Mouse (Mus musculus): ENCODE measurements around the gene B4galt5. TPM values are rescaled to one million over a fixed set of nuclear protein-coding genes. Genes with fewer than 3 reads are reported as not detected.

B4galt5 gene
- polyA plus RNA-seq, 1 experiment from 2014 or later = 31.5 TPM

DNA sequence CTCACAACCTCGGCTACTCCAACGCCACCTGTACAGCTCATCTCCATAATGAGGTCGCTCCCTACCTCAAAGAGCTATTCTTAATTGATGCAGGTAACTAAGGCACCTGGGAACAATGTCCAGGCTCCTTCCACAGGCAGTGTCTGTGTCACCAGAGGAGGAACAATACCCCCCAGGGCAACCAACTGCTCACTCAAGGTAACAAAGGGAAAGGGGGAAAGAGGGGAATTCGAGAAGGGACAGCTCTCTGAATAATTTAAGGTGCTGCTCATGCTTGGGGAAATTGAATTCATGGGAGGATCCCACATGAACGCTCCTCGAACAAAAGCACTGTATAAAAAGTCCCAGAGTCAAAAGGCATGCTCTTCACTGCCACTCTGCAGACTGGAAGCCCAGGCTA, 6.1 kb downstream of the B4galt5 start:
- Histone ChIP-seq H3K9ac (replicated peaks; ENCODE audit: low read depth, low read length) (no peak overlapping the region), H3K4me1 (ENCODE audit: control insufficient read depth, insufficient read depth, low read length) (peaks cover 4% of the 10 kb centered on the region; the same call in 1 of the 2 replicates), H3K27me3 (ENCODE audit: control insufficient read depth, insufficient read depth, low read length) (no peaks in the 10 kb centered on the region), H3K27ac (ENCODE audit: low read depth, low read length) (no peak overlapping the region), H3K36me3 (ENCODE audit: control insufficient read depth, insufficient read depth, low read length) (no peaks in the 10 kb centered on the region), H3K4me2 (ENCODE audit: low read depth, low read length) (no peak overlapping the region), H3K9me3 (ENCODE audit: control insufficient read depth, low read length) (no peaks in the 10 kb centered on the region), H3K4me3 (ENCODE audit: low read depth, low read length) (no peak overlapping the region)
- 51% methylated on average over 6 of the region's 6 CpGs for WGBS
- no peak for ATAC-seq (ENCODE audit: low read depth)

DNA sequence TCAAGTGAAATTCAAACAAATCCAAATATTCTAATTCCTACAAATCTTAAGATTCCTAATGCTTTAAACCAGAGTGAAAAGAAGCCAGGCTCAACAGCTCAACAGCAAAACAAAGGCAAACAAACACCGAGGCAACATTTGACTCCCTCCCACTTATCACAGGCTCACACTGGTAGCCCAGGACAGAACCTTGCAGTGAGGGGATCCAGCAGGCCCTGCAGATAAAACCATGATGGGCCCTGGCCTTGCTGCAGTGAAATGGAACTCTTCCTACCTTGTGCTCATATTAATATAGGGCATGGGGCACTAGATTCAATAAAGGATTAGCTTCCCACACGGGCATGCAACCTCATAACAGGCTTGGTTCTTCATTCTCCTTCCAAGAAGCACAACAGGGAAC, 11.4 kb downstream of the B4galt5 start:
- H3K9ac ChIP-seq (replicated peaks; ENCODE audit: low read depth, low read length) = no peak overlapping the region
- ATAC-seq (ENCODE audit: low read depth) = no peak
- peaks cover 18% of the 10 kb centered on the region; the same call in 1 of the 2 replicates for H3K4me1 ChIP-seq (ENCODE audit: control insufficient read depth, insufficient read depth, low read length)
- no peak overlapping the region for H3K4me2 ChIP-seq (ENCODE audit: low read depth, low read length)
- H3K27me3 ChIP-seq (ENCODE audit: control insufficient read depth, insufficient read depth, low read length) = no peaks in the 10 kb centered on the region
- WGBS = 78% methylated on average over 2 of the region's 2 CpGs
- H3K36me3 ChIP-seq (ENCODE audit: control insufficient read depth, insufficient read depth, low read length) = no peaks in the 10 kb centered on the region
- no peak overlapping the region for H3K4me3 ChIP-seq (ENCODE audit: low read depth, low read length)
- no peak overlapping the region for H3K27ac ChIP-seq (ENCODE audit: low read depth, low read length)
- H3K9me3 ChIP-seq (ENCODE audit: control insufficient read depth, low read length) = no peaks in the 10 kb centered on the region

DNA sequence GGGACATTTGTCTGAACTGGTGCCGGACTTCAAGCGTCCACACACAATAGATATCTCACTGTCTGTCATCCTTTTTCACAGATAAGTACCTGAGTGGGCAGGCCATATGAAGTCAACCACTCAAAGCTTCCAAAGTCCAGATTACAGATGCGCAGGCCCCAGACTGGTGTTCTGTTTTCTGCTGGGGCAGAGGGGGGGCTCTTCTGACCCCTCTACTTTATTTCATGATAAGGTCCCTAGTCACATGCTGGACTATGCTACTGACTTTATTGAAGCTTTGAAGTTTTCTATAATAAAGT, 11.8 kb downstream of the B4galt5 start:
- 63% methylated on average over 3 of the region's 3 CpGs for WGBS
- ATAC-seq (ENCODE audit: low read depth) = no peak
- H3K4me3 ChIP-seq (ENCODE audit: low read depth, low read length) = no peak overlapping the region
- H3K4me2 ChIP-seq (ENCODE audit: low read depth, low read length) = no peak overlapping the region
- no peaks in the 10 kb centered on the region for H3K9me3 ChIP-seq (ENCODE audit: control insufficient read depth, low read length)
- H3K9ac ChIP-seq (replicated peaks; ENCODE audit: low read depth, low read length) = no peak overlapping the region
- peaks cover 20% of the 10 kb centered on the region; the same call in 1 of the 2 replicates for H3K4me1 ChIP-seq (ENCODE audit: control insufficient read depth, insufficient read depth, low read length)
- H3K27me3 ChIP-seq (ENCODE audit: control insufficient read depth, insufficient read depth, low read length) = no peaks in the 10 kb centered on the region
- no peak overlapping the region for H3K27ac ChIP-seq (ENCODE audit: low read depth, low read length)
- H3K36me3 ChIP-seq (ENCODE audit: control insufficient read depth, insufficient read depth, low read length) = no peaks in the 10 kb centered on the region

DNA sequence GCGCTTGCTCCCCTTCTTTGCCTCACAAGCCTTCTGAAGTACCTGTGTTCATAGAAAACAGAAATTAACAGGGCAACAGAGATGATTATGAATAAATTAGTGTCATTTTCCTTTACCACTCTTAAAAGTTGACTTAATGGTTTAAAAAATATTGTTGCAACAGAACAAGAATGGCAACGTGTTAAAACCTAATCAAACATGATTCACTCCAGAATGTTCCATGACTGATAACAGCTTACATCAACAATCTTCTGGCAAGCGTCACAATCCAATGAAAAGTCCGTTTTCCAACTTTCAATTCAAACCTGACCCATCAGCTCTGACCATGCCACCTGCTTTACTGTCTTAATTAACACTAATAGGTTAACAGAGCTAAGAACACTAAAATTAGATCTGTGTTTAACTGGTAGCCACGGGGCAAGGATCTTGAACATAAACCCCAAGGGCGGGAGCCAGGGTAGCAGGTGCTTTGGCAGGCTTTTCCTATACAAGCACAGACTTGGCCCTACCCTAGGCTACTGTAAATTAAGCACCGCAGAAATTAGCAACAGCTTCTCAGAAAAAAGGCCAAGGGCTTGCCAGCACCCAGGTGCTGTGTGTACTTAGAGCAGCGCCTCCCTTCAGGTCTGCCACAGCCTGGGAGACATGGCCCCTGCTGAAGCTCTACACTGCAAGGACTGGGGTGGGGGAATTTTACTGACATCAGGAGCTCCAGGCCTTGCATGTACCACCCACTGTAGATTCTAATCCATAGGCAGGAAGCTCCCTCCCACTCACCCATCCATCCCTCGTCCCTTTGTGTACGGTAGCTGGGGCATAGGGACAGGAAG, 12.4 kb downstream of the B4galt5 start:
- WGBS = 59% methylated on average over 10 of the region's 10 CpGs
- no peak overlapping the region for H3K4me3 ChIP-seq (ENCODE audit: low read depth, low read length)
- no peaks in the 10 kb centered on the region for H3K27me3 ChIP-seq (ENCODE audit: control insufficient read depth, insufficient read depth, low read length)
- peaks cover 20% of the 10 kb centered on the region; the same call in 1 of the 2 replicates for H3K4me1 ChIP-seq (ENCODE audit: control insufficient read depth, insufficient read depth, low read length)
- H3K4me2 ChIP-seq (ENCODE audit: low read depth, low read length) = no peak overlapping the region
- ATAC-seq (ENCODE audit: low read depth) = no peak
- no peaks in the 10 kb centered on the region for H3K36me3 ChIP-seq (ENCODE audit: control insufficient read depth, insufficient read depth, low read length)
- peak overlapping the region; percentile 52; the same call in 1 of the 2 replicates for H3K27ac ChIP-seq (ENCODE audit: low read depth, low read length)
- 0 out of 2 replicates have a peak overlapping the region, but pooled peaks have one; percentile 11 for H3K9ac ChIP-seq (replicated peaks; ENCODE audit: low read depth, low read length)
- H3K9me3 ChIP-seq (ENCODE audit: control insufficient read depth, low read length) = no peaks in the 10 kb centered on the region

DNA sequence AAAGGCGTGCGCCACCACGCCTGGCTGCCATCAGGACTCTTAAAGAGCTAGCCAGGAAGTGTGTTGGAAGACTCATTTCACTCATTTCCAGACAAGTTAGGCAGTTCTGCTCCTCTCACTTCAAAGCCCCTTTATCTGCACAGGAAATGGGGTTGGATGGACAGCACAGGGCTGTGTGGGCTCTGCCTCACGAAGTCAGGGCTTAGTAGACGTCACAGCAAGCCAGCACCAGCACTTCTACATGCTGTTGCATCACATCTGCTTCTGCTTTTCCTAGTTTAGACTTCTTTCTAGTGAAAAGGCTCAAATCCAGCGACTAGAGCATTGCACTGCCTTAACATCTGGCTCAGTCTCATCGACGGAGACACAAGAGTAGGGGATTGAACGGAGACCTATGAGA, 13.9 kb downstream of the B4galt5 start:
- 86% methylated on average over 9 of the region's 9 CpGs for WGBS

DNA sequence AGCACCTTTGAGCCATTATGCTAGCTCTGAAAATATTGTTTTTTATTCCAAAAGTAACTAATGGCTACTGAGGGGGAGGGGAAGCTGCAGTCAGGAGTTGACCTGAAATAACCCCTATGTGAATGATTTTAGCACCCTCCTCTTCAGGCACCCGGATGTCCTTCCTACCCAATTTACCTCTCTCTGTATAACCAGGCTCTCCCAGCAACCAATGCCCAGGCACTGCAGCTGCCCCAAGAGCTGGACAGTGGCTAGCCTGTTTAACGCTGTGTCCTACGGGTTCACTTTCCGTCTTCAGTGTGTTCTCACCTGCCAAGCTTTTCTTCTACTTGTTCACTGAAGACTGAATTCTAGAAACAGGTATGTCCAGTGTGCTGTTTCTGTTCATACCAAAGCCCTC, 14.7 kb downstream of the B4galt5 start:
- no peak for ATAC-seq (ENCODE audit: low read depth)
- WGBS = 74% methylated on average over 4 of the region's 4 CpGs
- no peak overlapping the region for H3K27ac ChIP-seq (ENCODE audit: low read depth, low read length)
- no peaks in the 10 kb centered on the region for H3K36me3 ChIP-seq (ENCODE audit: control insufficient read depth, insufficient read depth, low read length)
- H3K4me3 ChIP-seq (ENCODE audit: low read depth, low read length) = no peak overlapping the region
- no peak overlapping the region for H3K4me2 ChIP-seq (ENCODE audit: low read depth, low read length)
- no peaks in the 10 kb centered on the region for H3K9me3 ChIP-seq (ENCODE audit: control insufficient read depth, low read length)
- no peak overlapping the region for H3K9ac ChIP-seq (replicated peaks; ENCODE audit: low read depth, low read length)
- no peaks in the 10 kb centered on the region for H3K27me3 ChIP-seq (ENCODE audit: control insufficient read depth, insufficient read depth, low read length)
- peaks cover 33% of the 10 kb centered on the region for H3K4me1 ChIP-seq (ENCODE audit: control insufficient read depth, insufficient read depth, low read length)

More for the DNA sequence above, 13.9 kb downstream of the B4galt5 start:
- no peak for ATAC-seq (ENCODE audit: low read depth)
- Histone ChIP-seq H3K4me3 (ENCODE audit: low read depth, low read length) (no peak overlapping the region), H3K4me1 (ENCODE audit: control insufficient read depth, insufficient read depth, low read length) (peaks cover 30% of the 10 kb centered on the region), H3K27me3 (ENCODE audit: control insufficient read depth, insufficient read depth, low read length) (no peaks in the 10 kb centered on the region), H3K36me3 (ENCODE audit: control insufficient read depth, insufficient read depth, low read length) (no peaks in the 10 kb centered on the region), H3K9ac (replicated peaks; ENCODE audit: low read depth, low read length) (no peak overlapping the region), H3K9me3 (ENCODE audit: control insufficient read depth, low read length) (no peaks in the 10 kb centered on the region), H3K4me2 (ENCODE audit: low read depth, low read length) (no peak overlapping the region), H3K27ac (ENCODE audit: low read depth, low read length) (no peak overlapping the region)

DNA sequence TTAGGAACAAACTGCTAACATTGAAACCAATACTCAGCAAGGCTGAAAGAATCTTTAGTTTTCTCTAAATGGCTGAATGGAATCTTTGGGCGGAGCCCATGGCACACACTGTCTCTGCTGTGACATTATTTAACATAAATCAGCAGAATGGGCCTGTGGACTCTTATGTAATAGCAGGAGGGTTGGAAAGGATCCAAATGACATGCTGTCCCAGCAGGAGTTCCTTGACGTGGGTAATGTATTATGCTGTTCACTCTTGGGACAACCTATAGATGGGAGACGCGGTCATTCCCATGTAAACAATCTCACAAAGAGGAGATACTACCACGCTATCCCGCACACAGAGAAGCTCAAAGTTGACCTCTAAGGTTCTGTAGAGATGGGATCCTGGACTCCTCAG, 15.5 kb downstream of the B4galt5 start:
- 38% methylated on average over 6 of the region's 6 CpGs for WGBS
- Histone ChIP-seq H3K9ac (replicated peaks; ENCODE audit: low read depth, low read length) (no peak overlapping the region), H3K36me3 (ENCODE audit: control insufficient read depth, insufficient read depth, low read length) (no peaks in the 10 kb centered on the region), H3K4me3 (ENCODE audit: low read depth, low read length) (no peak overlapping the region), H3K4me1 (ENCODE audit: control insufficient read depth, insufficient read depth, low read length) (peaks cover 33% of the 10 kb centered on the region), H3K27me3 (ENCODE audit: control insufficient read depth, insufficient read depth, low read length) (no peaks in the 10 kb centered on the region), H3K9me3 (ENCODE audit: control insufficient read depth, low read length) (no peaks in the 10 kb centered on the region), H3K27ac (ENCODE audit: low read depth, low read length) (no peak overlapping the region), H3K4me2 (ENCODE audit: low read depth, low read length) (no peak overlapping the region)
- no peak for ATAC-seq (ENCODE audit: low read depth)

DNA sequence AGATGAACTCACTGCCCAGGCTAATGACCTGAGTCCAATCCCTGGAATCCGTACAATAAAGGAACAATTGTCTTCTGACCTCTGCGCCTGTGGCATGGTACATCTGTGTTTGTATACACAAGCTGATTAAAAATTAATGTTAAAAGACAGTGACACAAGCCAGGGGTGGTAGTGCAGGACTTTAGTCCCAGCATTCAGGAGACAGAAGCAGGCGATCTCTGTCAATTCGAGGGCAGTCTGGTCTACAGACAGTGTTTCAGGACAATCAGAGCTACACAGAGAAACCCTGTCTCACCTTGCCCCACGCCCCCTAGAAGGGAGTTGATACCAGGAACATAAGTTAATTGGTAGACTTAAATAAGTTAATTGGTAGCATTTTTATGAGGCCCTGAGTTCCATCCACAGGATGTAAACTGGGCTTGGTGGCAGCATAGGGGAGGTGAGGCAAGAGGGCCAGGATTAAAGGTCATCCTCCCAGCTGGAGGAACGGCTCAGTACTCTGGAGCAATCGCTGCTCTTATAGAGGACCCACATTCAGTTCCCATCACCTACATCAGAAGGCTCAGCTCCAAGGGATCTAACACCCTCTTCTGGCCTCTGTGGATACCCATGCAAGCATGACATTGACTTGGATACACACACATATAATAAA, 16.5 kb downstream of the B4galt5 start:
- Histone ChIP-seq H3K9ac (replicated peaks; ENCODE audit: low read depth, low read length) (no peak overlapping the region), H3K4me2 (ENCODE audit: low read depth, low read length) (no peak overlapping the region), H3K36me3 (ENCODE audit: control insufficient read depth, insufficient read depth, low read length) (no peaks in the 10 kb centered on the region), H3K27ac (ENCODE audit: low read depth, low read length) (no peak overlapping the region), H3K4me3 (ENCODE audit: low read depth, low read length) (no peak overlapping the region), H3K27me3 (ENCODE audit: control insufficient read depth, insufficient read depth, low read length) (no peaks in the 10 kb centered on the region), H3K9me3 (ENCODE audit: control insufficient read depth, low read length) (no peaks in the 10 kb centered on the region), H3K4me1 (ENCODE audit: control insufficient read depth, insufficient read depth, low read length) (peaks cover 33% of the 10 kb centered on the region)
- ATAC-seq (ENCODE audit: low read depth) = no peak
- WGBS = 72% methylated on average over 7 of the region's 7 CpGs

DNA sequence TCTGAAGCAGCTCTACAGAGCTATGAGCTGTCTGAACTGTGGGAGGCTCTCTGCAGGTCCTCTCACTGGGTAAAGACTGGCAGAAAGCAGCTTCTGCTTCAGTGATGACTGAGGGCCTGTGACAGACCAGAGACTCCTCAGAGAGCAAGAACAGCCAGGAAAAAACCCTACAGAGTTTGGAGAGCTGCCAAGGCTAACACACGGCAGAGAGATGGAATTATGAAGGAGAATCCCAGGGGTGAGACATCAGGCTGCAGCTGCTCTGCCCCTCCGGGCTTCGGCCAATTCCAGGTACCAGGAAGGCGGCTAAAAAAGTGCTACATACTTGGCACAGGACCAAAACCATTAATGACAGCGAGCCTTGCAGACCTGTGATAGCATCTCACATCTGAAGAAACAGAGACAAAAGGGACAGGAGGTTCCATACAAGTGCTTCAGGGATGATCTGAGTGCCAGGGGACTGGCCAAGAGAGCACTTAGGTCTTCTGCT, 17.5 kb downstream of the B4galt5 start:
- no peak overlapping the region for H3K4me2 ChIP-seq (ENCODE audit: low read depth, low read length)
- 26% methylated on average over 5 of the region's 5 CpGs for WGBS
- no peak overlapping the region for H3K4me3 ChIP-seq (ENCODE audit: low read depth, low read length)
- peak overlapping the region; percentile 66 for H3K27ac ChIP-seq (ENCODE audit: low read depth, low read length)
- peak; percentile 77; the same call in 1 of the 2 replicates for ATAC-seq (ENCODE audit: low read depth)
- no peaks in the 10 kb centered on the region for H3K36me3 ChIP-seq (ENCODE audit: control insufficient read depth, insufficient read depth, low read length)
- no peak overlapping the region for H3K9ac ChIP-seq (replicated peaks; ENCODE audit: low read depth, low read length)
- no peaks in the 10 kb centered on the region for H3K27me3 ChIP-seq (ENCODE audit: control insufficient read depth, insufficient read depth, low read length)
- H3K9me3 ChIP-seq (ENCODE audit: control insufficient read depth, low read length) = no peaks in the 10 kb centered on the region
- H3K4me1 ChIP-seq (ENCODE audit: control insufficient read depth, insufficient read depth, low read length) = peaks cover 32% of the 10 kb centered on the region
